Mouse (Mus musculus): ENCODE measurements around the gene 4931428F04Rik.

DNA sequence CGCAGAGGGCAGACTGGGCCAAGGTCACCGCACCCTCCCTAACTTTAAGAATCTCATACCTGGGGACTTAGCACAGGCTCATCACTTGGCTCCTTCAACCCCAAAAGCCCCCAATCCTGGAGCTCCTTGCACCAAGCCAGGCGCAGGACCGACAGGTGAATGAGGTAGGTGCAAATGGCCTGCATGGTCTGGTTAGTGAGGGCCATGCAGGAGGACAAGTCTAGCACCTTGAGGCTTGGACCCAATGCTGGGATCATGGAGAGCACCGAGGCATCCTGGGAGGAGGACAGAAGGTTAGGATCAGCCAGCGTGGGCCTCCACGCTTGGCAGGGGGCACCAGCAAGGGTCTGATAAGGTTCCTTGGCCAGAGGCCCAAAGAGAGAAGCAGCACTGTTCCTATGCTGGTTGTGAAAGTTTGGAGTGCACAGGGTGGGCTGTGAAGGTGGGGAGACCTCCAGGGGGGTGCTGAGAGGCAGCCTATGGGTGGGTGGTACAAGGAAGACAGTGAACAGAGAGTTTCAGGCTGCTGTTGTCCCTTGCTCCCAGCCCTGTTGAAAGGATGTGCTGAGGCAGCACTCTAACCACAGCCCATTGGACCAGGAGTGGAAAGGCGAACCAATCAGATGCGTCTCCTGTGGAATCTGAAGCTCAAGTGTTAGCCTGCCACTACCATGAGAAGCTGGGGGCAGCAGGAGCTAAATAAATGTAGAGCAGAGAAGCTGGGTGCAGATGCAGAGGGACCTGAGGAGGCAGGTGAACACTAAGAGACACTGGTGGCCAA, 24.1 kb upstream of the 4931428F04Rik start:
- TF ChIP-seq GATA1 (IDR thresholded peaks at IDR 0.05; ENCODE audit: borderline replicate concordance, low read length) (no peak), FLI1 (IDR thresholded peaks at IDR 0.05; ENCODE audit: low read length) (no peak)

Data from megakaryocyte, embryonic 14.5 days (primary cell).